Mouse (Mus musculus) kidney, adult 2 months (tissue): Measurements from ENCODE around the gene Olfr153.

Experiments used
- CTCF ChIP-seq: fragments of 200-500 bp; conservative IDR thresholded peaks from 2 replicates; pipeline ENCODE4 v1.5.1; 2011; ENCODE audit warnings: low read depth, mild to moderate bottlenecking, control low read depth, low read length, moderate library complexity, mixed read lengths; ENCODE audit not compliant: insufficient read depth, insufficient read length
- POLR2A ChIP-seq: fragments of 200-500 bp; IDR thresholded peaks from one replicate; pipeline ENCODE4 v1.6.1; 2011; ENCODE audit warnings: low read depth, low read length, control low read depth

GRCm38 (mm10) chr2:87534826-87535225 is 3.2 kb downstream of the Olfr153 start:
- no peak for TF ChIP-seq CTCF
- TF ChIP-seq POLR2A: no peak
